In genomic region chr17:13825421-13825820, GRCm38 (mm10) we compare ENCODE assay signal across 23 mouse cellular contexts.
"Had no signal": no experiment of that assay in that cellular context is flagged by ENCODE, and none has a peak within 500 bp of the region (broad histone marks: within the 10 kb centered on the region; RNA-seq: fewer than 3 reads in every experiment).

No protein-coding gene starts in this region.

- H3K4me3 ChIP-seq: liver, embryonic 15.5 days; lung, embryonic 15.5 days; megakaryocyte, embryonic 14.5 days; midbrain, embryonic 12.5 days; myocyte; neural tube, embryonic 13.5 days; neural tube, embryonic 15.5 days had no signal

- DNase-seq: liver, postnatal 0 days; lung, adult 2 months; lung, postnatal 14 days; lung, postnatal 36 days; midbrain, embryonic 14.5 days; retina, postnatal 1 day; right cerebral cortex, adult 18-20 months; right cerebral cortex, postnatal 25 days; right cerebral cortex, postnatal 4 days; spleen, adult 18-20 months; thymus, adult 2 months; thymus, postnatal 25 days; thymus, postnatal 4 days had no signal

- H3K27me3 ChIP-seq: liver, embryonic 15.5 days; lung, embryonic 15.5 days; megakaryocyte, embryonic 14.5 days; midbrain, embryonic 12.5 days; neural tube, embryonic 13.5 days; neural tube, embryonic 15.5 days had no signal

- H3K4me1 ChIP-seq: liver, embryonic 15.5 days; lung, embryonic 15.5 days; megakaryocyte, embryonic 14.5 days; midbrain, embryonic 12.5 days; neural tube, embryonic 13.5 days; neural tube, embryonic 15.5 days had no signal

- ATAC-seq: liver, postnatal 0 days; lung, postnatal 0 days; midbrain, embryonic 16.5 days had no signal

- H3K9me3 ChIP-seq: liver, embryonic 15.5 days; lung, embryonic 15.5 days; megakaryocyte, embryonic 14.5 days; midbrain, embryonic 12.5 days; neural tube, embryonic 13.5 days; neural tube, embryonic 15.5 days had no signal

- H3K9ac ChIP-seq: liver, embryonic 15.5 days; liver, postnatal 0 days; lung, embryonic 15.5 days; midbrain, embryonic 12.5 days; neural tube, embryonic 13.5 days; neural tube, embryonic 15.5 days had no signal

- H3K27ac ChIP-seq: liver, embryonic 15.5 days; lung, embryonic 15.5 days; macrophage; midbrain, embryonic 12.5 days; neural tube, embryonic 13.5 days; neural tube, embryonic 15.5 days had no signal

- H3K36me3 ChIP-seq: liver, embryonic 15.5 days had no signal

- H3K4me2 ChIP-seq: liver, embryonic 15.5 days; lung, embryonic 15.5 days; midbrain, embryonic 12.5 days; neural tube, embryonic 13.5 days; neural tube, embryonic 15.5 days had no signal
